In the genomic region with DNA sequence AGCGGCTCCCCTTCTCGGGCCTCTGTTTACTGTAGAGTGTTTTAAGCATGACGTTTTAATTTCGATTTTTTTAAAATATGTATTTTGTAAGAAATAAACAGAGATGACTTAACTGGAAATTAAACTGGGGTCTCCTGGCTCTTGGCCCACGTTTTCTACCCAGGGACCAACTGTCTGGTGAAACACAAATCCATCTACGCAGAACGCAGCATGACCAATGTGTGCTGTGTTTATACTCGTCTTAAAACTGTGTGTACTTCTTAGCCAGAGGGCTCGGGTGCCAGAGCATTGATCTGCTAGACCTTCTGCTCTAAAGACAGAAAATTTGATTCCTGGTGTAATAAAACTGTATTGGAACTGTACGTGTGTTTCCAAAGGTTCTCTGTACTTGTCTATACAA, we compare ENCODE assay signal across 34 mouse cellular contexts.
"Had no signal": no experiment of that assay in that cellular context is flagged by ENCODE, and none has a peak within 500 bp of the region (broad histone marks: within the 10 kb centered on the region; RNA-seq: fewer than 3 reads in every experiment).

No protein-coding gene starts in this region.

- H3K36me3 ChIP-seq: heart, embryonic 12.5 days; heart, embryonic 13.5 days; heart, embryonic 15.5 days; hindbrain, embryonic 10.5 days; hindbrain, embryonic 12.5 days; hindbrain, embryonic 13.5 days; hindbrain, embryonic 15.5 days; intestine, embryonic 15.5 days; kidney, embryonic 15.5 days had no signal

- H3K4me2 ChIP-seq: heart, embryonic 12.5 days; heart, embryonic 13.5 days; heart, embryonic 15.5 days; hindbrain, embryonic 12.5 days; hindbrain, embryonic 13.5 days; hindbrain, embryonic 14.5 days; hindbrain, embryonic 15.5 days; intestine, embryonic 15.5 days; kidney, embryonic 15.5 days had no signal

- H3K9me3 ChIP-seq: heart, embryonic 13.5 days; heart, embryonic 15.5 days; hindbrain, embryonic 10.5 days; hindbrain, embryonic 12.5 days; hindbrain, embryonic 13.5 days; hindbrain, embryonic 15.5 days; intestine, embryonic 15.5 days; kidney, embryonic 15.5 days had no signal

- H3K27ac ChIP-seq: heart, embryonic 13.5 days; heart, embryonic 15.5 days; hindbrain, embryonic 10.5 days; hindbrain, embryonic 12.5 days; hindbrain, embryonic 13.5 days; hindbrain, embryonic 14.5 days; hindbrain, embryonic 15.5 days; hindbrain, postnatal 0 days; intestine, embryonic 15.5 days; kidney, embryonic 15.5 days; kidney, postnatal 0 days; layer of hippocampus, adult 2 months; left cerebral cortex, adult 2 months had no signal

- H3K4me1 ChIP-seq: hindbrain, embryonic 10.5 days; hindbrain, embryonic 12.5 days; hindbrain, embryonic 13.5 days; hindbrain, embryonic 15.5 days; intestine, embryonic 15.5 days; kidney, embryonic 15.5 days had no signal

- H3K9ac ChIP-seq: heart, embryonic 12.5 days; heart, embryonic 13.5 days; heart, embryonic 15.5 days; hindbrain, embryonic 12.5 days; hindbrain, embryonic 13.5 days; hindbrain, embryonic 14.5 days; hindbrain, embryonic 15.5 days; intestine, embryonic 15.5 days; kidney, embryonic 15.5 days had no signal

- DNase-seq: heart, postnatal 10 days; heart, postnatal 14 days; heart, postnatal 36 days; heart, postnatal 4 days; kidney, adult 11 months; kidney, adult 18-20 months; kidney, adult 2 months; kidney, adult 8-10 months; kidney, adult 9 months; kidney, postnatal 10 days; kidney, postnatal 14 days; kidney, postnatal 25 days; kidney, postnatal 36 days; kidney, postnatal 4 days; layer of hippocampus, adult 9-11 months; layer of hippocampus, postnatal 36 days had no signal

- H3K27me3 ChIP-seq: heart, embryonic 12.5 days; heart, embryonic 13.5 days; heart, embryonic 15.5 days; hindbrain, embryonic 12.5 days; hindbrain, embryonic 13.5 days; hindbrain, embryonic 15.5 days; intestine, embryonic 15.5 days; kidney, embryonic 15.5 days had no signal

- ATAC-seq: hindbrain, embryonic 16.5 days; hindbrain, postnatal 0 days; inflammation-experienced regulatory T-cells, adult 6 months; intestine, embryonic 15.5 days; intestine, embryonic 16.5 days; intestine, postnatal 0 days had no signal

- H3K4me3 ChIP-seq: heart, embryonic 12.5 days; heart, embryonic 13.5 days; heart, embryonic 15.5 days; hindbrain, embryonic 10.5 days; hindbrain, embryonic 12.5 days; hindbrain, embryonic 13.5 days; hindbrain, embryonic 15.5 days; intestine, embryonic 15.5 days; kidney, embryonic 15.5 days; layer of hippocampus, adult 2 months; left cerebral cortex, adult 2 months had no signal
